Mouse (Mus musculus) 3134 (cell line): Measurements from ENCODE around the gene Sumo2.
"Not testable (repeated sequence)": the region's sequence is repeated elsewhere in the genome, so short reads cannot be mapped to it uniquely, and the experiment has no call there.

Source experiments
- DNase-seq: peaks from one replicate; pipeline ENCODE4 v3.0.0-alpha.2; 2011; ENCODE audit warnings: low spot score; ENCODE audit not compliant: insufficient read length; ENCODE audit errors: extremely low read depth

Gene Sumo2

GRCm38 (mm10) chr11:115488551-115489104 is 47.4 kb downstream of the Sumo2 start:
- DNase-seq = no peak

GRCm38 (mm10) chr11:115485155-115485554 is 50.9 kb downstream of the Sumo2 start:
- DNase-seq = no peak

GRCm38 (mm10) chr11:115483726-115484125 is 52.4 kb downstream of the Sumo2 start:
- no peak for DNase-seq

GRCm38 (mm10) chr11:115483278-115483677 is 52.8 kb downstream of the Sumo2 start:
- no peak for DNase-seq

- no peak for DNase-seq
These were observed 54.4 kb downstream of the Sumo2 start for GRCm38 (mm10) chr11:115481553-115482259.

GRCm38 (mm10) chr11:115478296-115478938 is 57.7 kb downstream of the Sumo2 start:
- no peak for DNase-seq

- DNase-seq = not testable (repeated sequence)
These were observed 58.7 kb downstream of the Sumo2 start for GRCm38 (mm10) chr11:115477388-115477787.

GRCm38 (mm10) chr11:115476630-115477029 is 59.4 kb downstream of the Sumo2 start:
- not testable (repeated sequence) for DNase-seq

- no peak for DNase-seq
These were observed 60.3 kb downstream of the Sumo2 start for GRCm38 (mm10) chr11:115475758-115476237.

- peak; percentile 98 for DNase-seq
These were observed 60.9 kb downstream of the Sumo2 start, which contains the start of gene Armc7 for GRCm38 (mm10) chr11:115475025-115475757. Gene Armc7 (plus strand): TSS chr11:115475667.

- peak; percentile 67 for DNase-seq
These were observed 62.3 kb downstream of the Sumo2 start for GRCm38 (mm10) chr11:115473626-115474275.
